In genomic region chr11:99099516-99099915, GRCm38 (mm10) we compare ENCODE assay signal across 13 mouse cellular contexts. TPM values are rescaled to one million over a fixed set of nuclear protein-coding genes. Genes with fewer than 3 reads are reported as not detected.
DNase-seq lines count a peak whose midpoint lies in the region; ATAC-seq and TF ChIP-seq lines count a peak whose summit lies in the region.
"Had no signal": no experiment of that assay in that cellular context is flagged by ENCODE, and none has a peak within 500 bp of the region (broad histone marks: within the 10 kb centered on the region; RNA-seq: fewer than 3 reads in every experiment).

No protein-coding gene starts in this region.

- no peak for ATAC-seq in embryonic facial prominence, embryonic 13.5 days (ENCODE audit: insufficient number of reproducible peaks, insufficient read depth, low FRiP score, low TSS enrichment, low read depth)
- ATAC-seq in kidney, embryonic 16.5 days (ENCODE audit: low FRiP score, low TSS enrichment), result no peak
- ATAC-seq: intestine, embryonic 16.5 days; midbrain, embryonic 13.5 days had no signal

- no peaks in the 10 kb centered on the region for H3K36me3 ChIP-seq in embryonic facial prominence, embryonic 13.5 days
- no peaks in the 10 kb centered on the region for H3K36me3 ChIP-seq in embryonic facial prominence, embryonic 10.5 days (replicated peaks)
- no peaks in the 10 kb centered on the region for H3K36me3 ChIP-seq in kidney, adult 2 months (ENCODE audit: control insufficient read depth, insufficient read depth, low read length)
- no peaks in the 10 kb centered on the region for H3K36me3 ChIP-seq in kidney, embryonic 16.5 days (ENCODE audit: insufficient read depth, low read length)
- H3K36me3 ChIP-seq: limb, embryonic 13.5 days; midbrain, embryonic 13.5 days had no signal

- DNase-seq in embryonic facial prominence, embryonic 10.5 days (ENCODE audit: low spot score), result no peak
- peak; percentile 56 for DNase-seq in kidney, adult 2 months
- DNase-seq in gastrocnemius, postnatal 14 days, result peak; percentile 34
- peak; percentile 52 for DNase-seq in kidney, postnatal 14 days
- DNase-seq in thymus, postnatal 0 days (ENCODE audit: low spot score), result no peak
- DNase-seq in embryo, embryonic 9.5 days (ENCODE audit: extremely low spot score), result no peak
- DNase-seq: layer of hippocampus, postnatal 36 days; lung, postnatal 36 days had no signal

- H3K9ac ChIP-seq in embryonic facial prominence, embryonic 13.5 days, result no peak overlapping the region
- H3K9ac ChIP-seq in kidney, embryonic 16.5 days (replicated peaks; ENCODE audit: low read length), result no peak overlapping the region
- H3K9ac ChIP-seq: limb, embryonic 13.5 days; midbrain, embryonic 13.5 days had no signal

- peaks cover 40% of the 10 kb centered on the region for H3K4me1 ChIP-seq in embryonic facial prominence, embryonic 13.5 days
- H3K4me1 ChIP-seq in embryonic facial prominence, embryonic 10.5 days, result peaks cover 35% of the 10 kb centered on the region
- no peaks in the 10 kb centered on the region for H3K4me1 ChIP-seq in kidney, adult 2 months (ENCODE audit: control insufficient read depth, insufficient read depth, low read length)
- peaks cover 7% of the 10 kb centered on the region; the same call in 1 of the 2 replicates for H3K4me1 ChIP-seq in kidney, embryonic 16.5 days (ENCODE audit: insufficient read depth, low read length)
- H3K4me1 ChIP-seq: midbrain, embryonic 13.5 days had no signal

- H3K27me3 ChIP-seq in embryonic facial prominence, embryonic 13.5 days, result no peaks in the 10 kb centered on the region
- H3K27me3 ChIP-seq in embryonic facial prominence, embryonic 10.5 days (replicated peaks; ENCODE audit: low read depth, poor library complexity, severe bottlenecking), result no peaks in the 10 kb centered on the region
- no peaks in the 10 kb centered on the region for H3K27me3 ChIP-seq in kidney, adult 2 months (replicated peaks; ENCODE audit: control insufficient read depth, insufficient read depth, low read length)
- H3K27me3 ChIP-seq in kidney, embryonic 16.5 days (ENCODE audit: insufficient read depth, low read length), result no peaks in the 10 kb centered on the region
- H3K27me3 ChIP-seq: limb, embryonic 13.5 days; midbrain, embryonic 13.5 days had no signal

- no peak overlapping the region for H3K4me2 ChIP-seq in embryonic facial prominence, embryonic 13.5 days
- H3K4me2 ChIP-seq in kidney, embryonic 16.5 days (replicated peaks; ENCODE audit: low read depth, low read length), result no peak overlapping the region
- H3K4me2 ChIP-seq: limb, embryonic 13.5 days; midbrain, embryonic 13.5 days had no signal

- WGBS in embryonic facial prominence, embryonic 13.5 days, result 81% methylated on average over 7 of the region's 7 CpGs
- WGBS in embryonic facial prominence, embryonic 10.5 days, result 87% methylated on average over 7 of the region's 7 CpGs
- WGBS in kidney, adult 2 months, result 50% methylated on average over 7 of the region's 7 CpGs
- 72% methylated on average over 7 of the region's 7 CpGs for WGBS in kidney, embryonic 16.5 days

- no peak overlapping the region for H3K4me3 ChIP-seq in embryonic facial prominence, embryonic 13.5 days
- no peak overlapping the region for H3K4me3 ChIP-seq in embryonic facial prominence, embryonic 10.5 days
- no peak overlapping the region for H3K4me3 ChIP-seq in kidney, adult 2 months (ENCODE audit: insufficient read depth, low read depth, low read length)
- no peak overlapping the region for H3K4me3 ChIP-seq in kidney, embryonic 16.5 days (ENCODE audit: low read length)
- H3K4me3 ChIP-seq: limb, embryonic 13.5 days; midbrain, embryonic 13.5 days had no signal

- 0 out of 2 replicates have a peak overlapping the region, but pooled peaks have one; percentile 0 for H3K27ac ChIP-seq in embryonic facial prominence, embryonic 13.5 days
- no peak overlapping the region for H3K27ac ChIP-seq in embryonic facial prominence, embryonic 10.5 days (replicated peaks)
- H3K27ac ChIP-seq in kidney, adult 2 months (ENCODE audit: insufficient read depth, low read depth, low read length), result no peak overlapping the region
- H3K27ac ChIP-seq in kidney, embryonic 16.5 days (ENCODE audit: low read length), result no peak overlapping the region
- H3K27ac ChIP-seq: midbrain, embryonic 13.5 days had no signal

- H3K9me3 ChIP-seq in embryonic facial prominence, embryonic 13.5 days, result no peaks in the 10 kb centered on the region
- peaks cover 6% of the 10 kb centered on the region; the same call in 1 of the 2 replicates for H3K9me3 ChIP-seq in embryonic facial prominence, embryonic 10.5 days
- no peaks in the 10 kb centered on the region for H3K9me3 ChIP-seq in kidney, embryonic 16.5 days (ENCODE audit: low read length)
- H3K9me3 ChIP-seq: midbrain, embryonic 13.5 days had no signal

- TF ChIP-seq CTCF in kidney, adult 2 months (conservative IDR thresholded peaks at IDR 0.05; ENCODE audit: insufficient read depth, insufficient read length, low read depth, low read length), result no peak

- TF ChIP-seq POLR2A in kidney, adult 2 months (IDR thresholded peaks at IDR 0.05; ENCODE audit: low read depth, low read length), result no peak

- intact Hi-C loops in gastrocnemius, postnatal 14 days (cut with DNase I; ENCODE audit: low total_unique reads), result no loop called here

RNA-seq across cellular contexts. Expression of gene Tns4, which starts 10.4 kb away (rescaled TPM):
- polyA plus RNA-seq in embryonic facial prominence, embryonic 13.5 days (2015; fragmentation: Nextera tagmentation; extraction: Ambion mirVana), result 0.53 and 0.73 TPM in 2 replicates
- polyA plus RNA-seq in embryonic facial prominence, embryonic 10.5 days (2016; fragmentation: Nextera tagmentation; extraction: Ambion mirVana), result 0.96 and 1.0 TPM in 2 replicates
- 0.86 and 1.8 TPM in 2 replicates for polyA plus RNA-seq in kidney, adult 2 months (2012; rRNA removed)
- polyA plus RNA-seq in kidney, embryonic 16.5 days (2015; fragmentation: Nextera tagmentation; extraction: Ambion mirVana), result 0.17 and 0.22 TPM in 2 replicates
- total RNA-seq in gastrocnemius, postnatal 14 days (2021), result under 1 TPM in 1 of 2 experiments, not detected in 1; 0.10 TPM
- polyA plus RNA-seq in thymus, postnatal 0 days (2015; fragmentation: Nextera tagmentation; extraction: Ambion mirVana), result 1.4 and 1.7 TPM in 2 replicates
- total RNA-seq: layer of hippocampus, postnatal 36 days had no signal

RNA-seq across cellular contexts. Expression of gene Ccr7, which starts 55.4 kb away (rescaled TPM):
- 0.30 and 0.69 TPM in 2 replicates for polyA plus RNA-seq in embryonic facial prominence, embryonic 13.5 days (2015; fragmentation: Nextera tagmentation; extraction: Ambion mirVana)
- 0.50 and 0.78 TPM in 2 replicates for polyA plus RNA-seq in embryonic facial prominence, embryonic 10.5 days (2016; fragmentation: Nextera tagmentation; extraction: Ambion mirVana)
- 1.1 and 11.2 TPM in 2 replicates for polyA plus RNA-seq in kidney, adult 2 months (2012; rRNA removed)
- 0.19 and 0.41 TPM in 2 replicates for polyA plus RNA-seq in kidney, embryonic 16.5 days (2015; fragmentation: Nextera tagmentation; extraction: Ambion mirVana)
- total RNA-seq in gastrocnemius, postnatal 14 days (2021), result under 1 TPM; 0.10 to 0.11 TPM
- 36.2 and 37.4 TPM in 2 replicates for polyA plus RNA-seq in thymus, postnatal 0 days (2015; fragmentation: Nextera tagmentation; extraction: Ambion mirVana)
- total RNA-seq: layer of hippocampus, postnatal 36 days had no signal
- polyA plus RNA-seq: midbrain, embryonic 13.5 days had no signal

RNA-seq across cellular contexts. Expression of gene Igfbp4, which starts 58.5 kb away (rescaled TPM):
- polyA plus RNA-seq in embryonic facial prominence, embryonic 13.5 days (2015; fragmentation: Nextera tagmentation; extraction: Ambion mirVana), result 1,128 and 1,158 TPM in 2 replicates
- polyA plus RNA-seq in embryonic facial prominence, embryonic 10.5 days (2016; fragmentation: Nextera tagmentation; extraction: Ambion mirVana), result 658 and 684 TPM in 2 replicates
- 1,142 and 1,152 TPM in 2 replicates for polyA plus RNA-seq in kidney, adult 2 months (2012; rRNA removed)
- 771 and 832 TPM in 2 replicates for polyA plus RNA-seq in kidney, embryonic 16.5 days (2015; fragmentation: Nextera tagmentation; extraction: Ambion mirVana)
- 100 to 1,000 TPM in 1 of 2 experiments, 10 to 100 TPM in 1; 76.9 to 104 TPM for total RNA-seq in gastrocnemius, postnatal 14 days (2021)
- polyA plus RNA-seq in thymus, postnatal 0 days (2015; fragmentation: Nextera tagmentation; extraction: Ambion mirVana), result 85.0 and 98.4 TPM in 2 replicates

Comparison
In these comparisons a context has a peak if more than half of its experiments do, and no peak if none do; other contexts are left out.
1. DNase-seq: peak in kidney, adult 2 months (single experiment), gastrocnemius, postnatal 14 days (single experiment) and kidney, postnatal 14 days (single experiment); none in embryonic facial prominence, embryonic 10.5 days (single experiment), thymus, postnatal 0 days (single experiment) and embryo, embryonic 9.5 days (single experiment).